Mouse (Mus musculus) thymus, postnatal 4 days (tissue): ENCODE measurements around the gene Itpkb.
A peak's percentile ranks its signal among the peaks of the same experiment; 100 is the strongest.

Source experiments
- DNase-seq: peaks from one replicate; pipeline ENCODE4 v3.0.0; 2021

Gene Itpkb

GRCm38 (mm10) chr1:180423931-180424330 lies 93.6 kb downstream of the Itpkb start:
- DNase-seq = no peak

GRCm38 (mm10) chr1:180426405-180426804 lies 96.1 kb downstream of the Itpkb start:
- no peak for DNase-seq

GRCm38 (mm10) chr1:180427685-180428084 lies 97.4 kb downstream of the Itpkb start:
- no peak for DNase-seq

- DNase-seq = peak; percentile 71
These were observed 97.9 kb downstream of the Itpkb start for GRCm38 (mm10) chr1:180428101-180428712.

- DNase-seq = no peak
These were observed 98.6 kb downstream of the Itpkb start for GRCm38 (mm10) chr1:180428871-180429270.

- DNase-seq = no peak
These were observed 99.5 kb downstream of the Itpkb start for GRCm38 (mm10) chr1:180429819-180430218.

- peak; percentile 82 for DNase-seq
These were observed 101.5 kb downstream of the Itpkb start for GRCm38 (mm10) chr1:180431833-180432232.

GRCm38 (mm10) chr1:180433098-180433538 lies 102.8 kb downstream of the Itpkb start:
- no peak for DNase-seq

- DNase-seq = peak; percentile 55
These were observed 103.7 kb downstream of the Itpkb start for GRCm38 (mm10) chr1:180433796-180434566.

GRCm38 (mm10) chr1:180434925-180435324 lies 104.6 kb downstream of the Itpkb start:
- peak; percentile 58 for DNase-seq

- DNase-seq = no peak
These were observed 109.2 kb downstream of the Itpkb start for GRCm38 (mm10) chr1:180439496-180439895.

GRCm38 (mm10) chr1:180444411-180444810 lies 114.1 kb downstream of the Itpkb start:
- DNase-seq = no peak

- peak; percentile 48 for DNase-seq
These were observed 119.4 kb downstream of the Itpkb start for GRCm38 (mm10) chr1:180449641-180450040.

GRCm38 (mm10) chr1:180458274-180458673 lies 128.0 kb downstream of the Itpkb start:
- DNase-seq = no peak

- DNase-seq = no peak
These were observed 128.4 kb downstream of the Itpkb start for GRCm38 (mm10) chr1:180458680-180459079.

GRCm38 (mm10) chr1:180460721-180461120 lies 130.4 kb downstream of the Itpkb start:
- DNase-seq = no peak

GRCm38 (mm10) chr1:180462396-180462795 lies 132.1 kb downstream of the Itpkb start:
- DNase-seq = no peak

GRCm38 (mm10) chr1:180462983-180463475 lies 132.7 kb downstream of the Itpkb start:
- no peak for DNase-seq

GRCm38 (mm10) chr1:180464357-180464756 lies 134.1 kb downstream of the Itpkb start:
- DNase-seq = no peak

GRCm38 (mm10) chr1:180465620-180466019 lies 135.3 kb downstream of the Itpkb start:
- no peak for DNase-seq

- no peak for DNase-seq
These were observed 137.7 kb downstream of the Itpkb start for GRCm38 (mm10) chr1:180468004-180468403.

GRCm38 (mm10) chr1:180473566-180473965 lies 143.3 kb downstream of the Itpkb start:
- no peak for DNase-seq
